Mouse (Mus musculus) limb, embryonic 14.5 days (tissue): ENCODE results near the gene Fer. TPM values are rescaled to one million over a fixed set of nuclear protein-coding genes. Genes with fewer than 3 reads are reported as not detected.

Source experiments
- ATAC-seq: fragments of 200-750 bp; cut with Nextera tagmentation; 2 replicates; pipeline ENCODE4 v1.8.0; 2017; ENCODE audit warnings: low read depth, moderate number of reproducible peaks, moderate TSS enrichment; ENCODE audit not compliant: low FRiP score
- DNase-seq: peaks from one replicate; pipeline ENCODE4 v3.0.0-alpha.2; 2015; ENCODE audit warnings: low spot score
- H3K27ac ChIP-seq: fragments of 300-500 bp; sonication (generic); replicated peaks from 2 replicates; pipeline ENCODE4 v1.5.1; 2014; ENCODE audit warnings: low read depth, mild to moderate bottlenecking, low read length, moderate library complexity, mixed read lengths
- H3K27me3 ChIP-seq: fragments of 300-500 bp; sonication (generic); 2 replicates; pipeline ENCODE4 v1.6.1; 2014; ENCODE audit warnings: low read length, mixed read lengths; ENCODE audit not compliant: control insufficient read depth, insufficient read depth
- H3K36me3 ChIP-seq: fragments of 300-500 bp; sonication (generic); 2 replicates; pipeline ENCODE4 v1.6.1; 2014; ENCODE audit warnings: mild to moderate bottlenecking, low read length, moderate library complexity, mixed read lengths; ENCODE audit not compliant: control insufficient read depth, insufficient read depth
- H3K4me1 ChIP-seq: fragments of 300-500 bp; sonication (generic); 2 replicates; pipeline ENCODE4 v1.6.1; 2014; ENCODE audit warnings: antibody characterized with exemption, low read length, mixed read lengths; ENCODE audit not compliant: control insufficient read depth, insufficient read depth
- H3K4me2 ChIP-seq: fragments of 300-500 bp; sonication (generic); replicated peaks from 2 replicates; pipeline ENCODE4 v1.6.1; 2014; ENCODE audit warnings: low read depth, mild to moderate bottlenecking, low read length, moderate library complexity; ENCODE audit not compliant: severe bottlenecking
- H3K4me3 ChIP-seq: fragments of 300-500 bp; sonication (generic); replicated peaks from 2 replicates; pipeline ENCODE4 v1.5.1; 2014; ENCODE audit warnings: low read length
- H3K9ac ChIP-seq: fragments of 300-500 bp; sonication (generic); 2 replicates; pipeline ENCODE4 v1.6.1; 2014; ENCODE audit warnings: mild to moderate bottlenecking, low read depth, low read length, moderate library complexity; ENCODE audit not compliant: severe bottlenecking
- H3K9me3 ChIP-seq: fragments of 300-500 bp; sonication (generic); 2 replicates; pipeline ENCODE4 v1.6.1; 2016; ENCODE audit warnings: low read length; ENCODE audit not compliant: control insufficient read depth
- POLR2A ChIP-seq: fragments of 200-500 bp; IDR thresholded peaks from 2 replicates; pipeline ENCODE4 v1.8.0; 2012; ENCODE audit warnings: inconsistent platforms, mild to moderate bottlenecking, moderate library complexity, borderline replicate concordance; ENCODE audit not compliant: insufficient read depth, insufficient read length; ENCODE audit errors: extremely low read depth
- WGBS: fragments of 180-500 bp; shearing (Covaris S2); extraction: QIAGEN DNeasy Blood & Tissue Kit; methylation state at CpG from one replicate; pipeline ENCODE4 v1.1.7; 2014; 5-methylcytosine and 5-hydroxymethylcytosine counted together
- polyA plus RNA-seq, 2 experiments: library from polyadenylated mRNA; depleted of rRNA in 1 of 2; stranded (reverse) in 1 of 2; unstranded in 1 of 2; fragments of >200 nt; fragmentation: Nextera tagmentation in 1 of 2; extraction: Ambion mirVana in 1 of 2; gene quantifications; 2 replicates each; pipeline versions ENCODE4 v1.2.1 to v1.2.3; 2012 to 2014

Gene Fer
- polyA plus RNA-seq, 2 experiments: 11.1 to 34.7 TPM

DNA sequence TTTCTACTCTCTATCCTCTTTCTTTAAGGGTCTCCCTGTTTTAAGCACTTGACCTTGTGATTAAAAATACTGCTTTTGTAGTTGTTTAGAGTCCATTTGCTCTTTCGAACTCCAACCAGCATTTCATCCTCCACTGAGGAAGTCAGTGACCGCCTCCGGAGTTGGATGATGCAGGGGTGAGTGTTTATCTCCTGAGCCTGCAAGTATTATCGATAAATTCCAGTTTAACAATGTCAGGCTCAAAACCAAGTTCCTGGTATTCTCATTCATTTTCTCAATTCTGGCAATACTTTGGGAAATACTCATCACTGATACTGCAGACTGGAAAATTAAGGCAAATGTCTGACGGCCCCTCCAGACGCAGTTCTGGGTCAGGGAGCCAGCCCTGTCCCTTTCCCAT lies 13.7 kb upstream of the Fer start:
- TF ChIP-seq POLR2A: no peak
- Histone ChIP-seq H3K9ac (peak overlapping the region; percentile 76), H3K27me3 (no peaks in the 10 kb centered on the region), H3K36me3 (no peaks in the 10 kb centered on the region), H3K27ac (peak overlapping the region; percentile 63), H3K4me1 (peaks cover 2% of the 10 kb centered on the region; the same call in 1 of the 2 replicates), H3K4me3 (peak overlapping the region; percentile 57), H3K9me3 (no peaks in the 10 kb centered on the region), H3K4me2 (peak overlapping the region; percentile 54)
- peak; percentile 42; the same call in 1 of the 2 replicates for ATAC-seq
- DNase-seq: no peak
- WGBS: 6% methylated on average over 6 of the region's 6 CpGs

DNA sequence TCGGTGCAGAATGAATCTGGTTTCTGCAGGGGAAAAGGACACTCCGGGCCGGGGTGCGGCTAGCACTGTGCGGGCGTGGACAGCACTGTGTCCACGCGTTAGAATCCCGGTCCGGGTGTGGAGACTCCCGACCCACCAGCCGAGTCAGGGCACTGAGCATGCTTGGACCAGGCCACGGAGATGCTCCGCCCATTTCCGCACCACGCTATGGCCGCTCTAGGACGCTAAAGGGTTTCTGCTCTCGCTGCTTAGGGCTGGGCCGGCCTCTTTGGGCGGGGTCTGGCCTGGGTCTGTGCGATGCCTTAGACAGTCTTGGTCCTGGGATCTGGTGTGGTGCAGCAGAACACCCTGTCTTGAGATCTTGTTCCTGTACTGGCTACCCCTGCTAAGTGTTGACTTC lies 13.3 kb upstream of the Fer start:
- Histone ChIP-seq H3K9ac (peak overlapping the region; percentile 76), H3K36me3 (no peaks in the 10 kb centered on the region), H3K4me3 (peak overlapping the region; percentile 57), H3K27me3 (no peaks in the 10 kb centered on the region), H3K9me3 (no peaks in the 10 kb centered on the region), H3K27ac (peak overlapping the region; percentile 63), H3K4me1 (peaks cover 2% of the 10 kb centered on the region; the same call in 1 of the 2 replicates), H3K4me2 (peak overlapping the region; percentile 54)
- DNase-seq (peak; percentile 91), ATAC-seq (peak; percentile 100)
- TF ChIP-seq POLR2A: peak; percentile 85; the same call in 1 of the 2 replicates
- WGBS: 1% methylated on average over 22 of the region's 22 CpGs

DNA sequence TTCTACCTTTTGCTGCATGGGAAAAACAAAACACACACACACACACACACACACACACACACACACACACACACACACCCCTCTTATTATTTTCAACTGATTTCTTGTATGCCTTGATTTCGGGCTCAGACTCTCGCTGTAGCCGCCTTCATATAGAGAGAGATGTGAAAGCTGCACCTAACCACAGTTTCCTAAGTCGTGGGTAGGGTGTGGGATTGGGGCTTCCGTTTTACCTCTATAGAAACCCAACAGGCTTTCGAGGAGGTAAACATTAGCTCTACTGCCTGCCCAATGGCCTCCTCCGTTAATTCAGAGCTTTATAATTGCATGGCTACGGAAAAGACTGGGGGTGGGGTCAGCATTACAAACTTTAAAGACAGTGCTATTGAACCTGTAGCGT lies 12.8 kb upstream of the Fer start:
- no peak overlapping the region for H3K9ac ChIP-seq
- 85% methylated on average over 9 of the region's 9 CpGs for WGBS
- peaks cover 2% of the 10 kb centered on the region; the same call in 1 of the 2 replicates for H3K4me1 ChIP-seq
- H3K9me3 ChIP-seq: no peaks in the 10 kb centered on the region
- DNase-seq: no peak
- H3K4me2 ChIP-seq: no peak overlapping the region
- H3K27me3 ChIP-seq: no peaks in the 10 kb centered on the region
- ATAC-seq: no peak
- H3K36me3 ChIP-seq: no peaks in the 10 kb centered on the region
- TF ChIP-seq POLR2A: no peak
- H3K4me3 ChIP-seq: no peak overlapping the region
- no peak overlapping the region for H3K27ac ChIP-seq

DNA sequence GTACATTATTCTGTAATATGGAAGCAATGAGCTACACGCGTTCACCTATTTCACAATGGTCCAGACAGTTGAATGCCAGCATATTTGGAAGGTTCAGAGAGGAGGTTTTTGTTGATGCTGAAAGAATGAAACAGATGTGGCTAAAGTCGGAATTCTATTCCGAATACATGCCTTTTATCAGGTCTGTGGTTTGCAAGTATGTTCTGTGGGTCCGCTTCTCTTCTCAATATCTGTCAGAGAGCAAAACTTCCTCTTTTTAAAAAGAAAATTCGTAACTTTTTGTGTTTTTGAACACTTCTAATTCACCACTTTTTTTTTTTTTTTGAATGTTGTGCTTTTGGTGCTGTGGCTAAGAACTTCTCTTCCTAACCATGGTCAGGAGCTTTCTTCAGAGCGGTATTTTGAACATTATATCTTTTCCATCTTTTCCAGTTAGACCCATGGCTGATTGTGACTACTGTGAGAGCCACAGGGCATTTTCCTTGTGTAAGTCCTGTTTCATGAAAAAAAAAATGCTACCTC lies 5.8 kb upstream of the Fer start:
- 80% methylated on average over 7 of the region's 7 CpGs for WGBS
- H3K9ac ChIP-seq: no peak overlapping the region
- 0 out of 2 replicates have a peak, but pooled peaks cover 4% of the 10 kb centered on the region for H3K4me1 ChIP-seq
- no peak for TF ChIP-seq POLR2A
- H3K4me3 ChIP-seq: no peak overlapping the region
- H3K4me2 ChIP-seq: no peak overlapping the region
- no peaks in the 10 kb centered on the region for H3K9me3 ChIP-seq
- DNase-seq (no peak), ATAC-seq (no peak)
- H3K27ac ChIP-seq: no peak overlapping the region
- H3K36me3 ChIP-seq: no peaks in the 10 kb centered on the region
- no peaks in the 10 kb centered on the region for H3K27me3 ChIP-seq

DNA sequence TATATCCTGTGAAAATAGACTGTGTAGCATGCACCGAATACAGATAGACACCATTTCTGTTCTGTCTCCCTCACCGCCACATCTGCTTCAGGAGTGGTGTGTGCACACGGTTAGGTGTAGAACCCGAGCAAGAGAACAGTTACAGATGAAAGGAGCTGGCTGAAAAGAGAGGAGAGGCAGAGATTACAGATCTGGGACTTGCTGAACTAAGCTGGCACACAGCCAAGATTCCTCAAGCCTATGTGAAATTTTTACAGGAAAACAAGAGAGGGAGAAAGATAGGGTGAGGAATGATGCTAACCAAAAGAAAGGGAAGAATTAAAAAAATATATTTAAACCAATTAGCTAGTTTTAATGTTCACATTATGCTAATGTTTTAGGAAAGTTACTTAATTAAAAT lies 1.9 kb upstream of the Fer start:
- no peak for TF ChIP-seq POLR2A
- 29% methylated on average over 4 of the region's 4 CpGs for WGBS

DNA sequence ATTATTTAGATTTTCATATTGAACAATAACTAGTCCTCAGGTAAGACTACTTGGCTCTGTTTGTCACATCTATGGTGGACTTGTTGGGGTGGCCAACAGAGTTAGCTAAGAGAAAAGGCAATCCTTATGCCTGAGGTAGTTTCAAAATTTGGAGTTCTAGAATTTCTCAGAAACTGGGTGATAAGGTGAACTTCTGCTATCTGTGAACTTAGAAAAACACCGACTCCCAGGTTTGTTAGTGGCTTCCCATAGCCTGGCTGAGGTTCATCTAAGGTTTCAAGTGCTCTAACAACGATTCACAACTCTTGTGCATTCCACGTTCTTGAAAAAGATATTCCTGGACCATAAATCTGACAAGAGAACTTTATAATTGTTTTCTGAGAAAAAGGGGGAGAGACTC lies 463 bp upstream of the Fer start:
- Histone ChIP-seq H3K4me1 (0 out of 2 replicates have a peak, but pooled peaks cover 4% of the 10 kb centered on the region), H3K4me3 (no peak overlapping the region), H3K4me2 (no peak overlapping the region), H3K9ac (no peak overlapping the region), H3K27me3 (no peaks in the 10 kb centered on the region), H3K27ac (no peak overlapping the region), H3K9me3 (no peaks in the 10 kb centered on the region), H3K36me3 (no peaks in the 10 kb centered on the region)
- WGBS: 58% methylated on average over 3 of the region's 3 CpGs
- ATAC-seq (no peak), DNase-seq (no peak)
- no peak for TF ChIP-seq POLR2A

More for the DNA sequence above, 1.9 kb upstream of the Fer start:
- no peak for ATAC-seq
- Histone ChIP-seq H3K4me1 (0 out of 2 replicates have a peak, but pooled peaks cover 4% of the 10 kb centered on the region), H3K27me3 (no peaks in the 10 kb centered on the region), H3K4me2 (no peak overlapping the region), H3K27ac (no peak overlapping the region), H3K4me3 (no peak overlapping the region), H3K9ac (no peak overlapping the region), H3K36me3 (no peaks in the 10 kb centered on the region), H3K9me3 (no peaks in the 10 kb centered on the region)
- DNase-seq: peak; percentile 71
